Mouse (Mus musculus): Measurements from ENCODE around the gene Asgr1. TPM values are rescaled to one million over a fixed set of nuclear protein-coding genes. Genes with fewer than 3 reads are reported as not detected.

Gene Asgr1
- polyA plus RNA-seq, 1 experiment from 2014 or later, result 0.58 TPM

- under 1% methylated on average over 25 of the region's 25 CpGs for WGBS
- no peaks in the 10 kb centered on the region for H3K9me3 ChIP-seq (replicated peaks)
- peak; percentile 83 for DNase-seq (ENCODE audit: low spot score)
- no peaks in the 10 kb centered on the region for H3K27me3 ChIP-seq (ENCODE audit: low read depth, poor library complexity, severe bottlenecking)
- H3K4me3 ChIP-seq, result peak overlapping the region; percentile 77
- peak overlapping the region; percentile 96 for H3K27ac ChIP-seq (replicated peaks)
- peaks cover 9% of the 10 kb centered on the region for H3K36me3 ChIP-seq
- H3K4me1 ChIP-seq, result peaks cover 92% of the 10 kb centered on the region
These were observed 35.5 kb upstream of the Asgr1 start for GRCm38 (mm10) chr11:70018131-70018990.

GRCm38 (mm10) chr11:70019495-70020021, 34.3 kb upstream of the Asgr1 start:
- Histone ChIP-seq H3K4me3 (peak overlapping the region; percentile 77), H3K27me3 (ENCODE audit: low read depth, poor library complexity, severe bottlenecking) (no peaks in the 10 kb centered on the region), H3K4me1 (peaks cover 92% of the 10 kb centered on the region), H3K9me3 (replicated peaks) (no peaks in the 10 kb centered on the region), H3K27ac (replicated peaks) (peak overlapping the region; percentile 96), H3K36me3 (no peaks in the 10 kb centered on the region)
- no peak for DNase-seq (ENCODE audit: low spot score)
- 6% methylated on average over 2 of the region's 2 CpGs for WGBS

GRCm38 (mm10) chr11:70020022-70020631, 33.8 kb upstream of the Asgr1 start:
- WGBS, result 15% methylated on average over 8 of the region's 8 CpGs
- Histone ChIP-seq H3K27ac (replicated peaks) (peak overlapping the region; percentile 96), H3K36me3 (no peaks in the 10 kb centered on the region), H3K27me3 (ENCODE audit: low read depth, poor library complexity, severe bottlenecking) (no peaks in the 10 kb centered on the region), H3K4me1 (peaks cover 92% of the 10 kb centered on the region), H3K4me3 (peak overlapping the region; percentile 77), H3K9me3 (replicated peaks) (no peaks in the 10 kb centered on the region)
- no peak for DNase-seq (ENCODE audit: low spot score)

- Histone ChIP-seq H3K4me1 (peaks cover 92% of the 10 kb centered on the region), H3K4me3 (peak overlapping the region; percentile 77), H3K9me3 (replicated peaks) (no peaks in the 10 kb centered on the region)
These were observed 33.1 kb upstream of the Asgr1 start for GRCm38 (mm10) chr11:70020731-70021263.

GRCm38 (mm10) chr11:70021264-70022132, 32.4 kb upstream of the Asgr1 start:
- H3K27me3 ChIP-seq (ENCODE audit: low read depth, poor library complexity, severe bottlenecking), result no peaks in the 10 kb centered on the region
- H3K4me1 ChIP-seq, result peaks cover 94% of the 10 kb centered on the region
- H3K27ac ChIP-seq (replicated peaks), result peak overlapping the region; percentile 96
- peak overlapping the region; percentile 77 for H3K4me3 ChIP-seq
- DNase-seq (ENCODE audit: low spot score), result peak; percentile 100
- 2% methylated on average over 38 of the region's 40 CpGs for WGBS
- H3K9me3 ChIP-seq (replicated peaks), result no peaks in the 10 kb centered on the region
- H3K36me3 ChIP-seq, result no peaks in the 10 kb centered on the region

More at GRCm38 (mm10) chr11:70020731-70021263, 33.1 kb upstream of the Asgr1 start:
- under 1% methylated on average over 8 of the region's 8 CpGs for WGBS
- no peaks in the 10 kb centered on the region for H3K27me3 ChIP-seq (ENCODE audit: low read depth, poor library complexity, severe bottlenecking)
- peak overlapping the region; percentile 96 for H3K27ac ChIP-seq (replicated peaks)
- peak; percentile 83 for DNase-seq (ENCODE audit: low spot score)
- no peaks in the 10 kb centered on the region for H3K36me3 ChIP-seq

GRCm38 (mm10) chr11:70023481-70024150, 30.3 kb upstream of the Asgr1 start:
- 4% methylated on average over 26 of the region's 29 CpGs for whole genome bisulfite sequencing
- H3K27ac ChIP-seq (replicated peaks), result peak overlapping the region; percentile 81
- peak; percentile 77 for DNase-seq (ENCODE audit: low spot score)
- no peaks in the 10 kb centered on the region for H3K27me3 ChIP-seq (ENCODE audit: low read depth, poor library complexity, severe bottlenecking)
- H3K4me1 ChIP-seq, result peaks cover 94% of the 10 kb centered on the region
- no peaks in the 10 kb centered on the region for H3K9me3 ChIP-seq (replicated peaks)
- H3K36me3 ChIP-seq, result no peaks in the 10 kb centered on the region
- peak overlapping the region; percentile 57 for H3K4me3 ChIP-seq

- DNase-seq (ENCODE audit: low spot score), result no peak
- Histone ChIP-seq H3K36me3 (no peaks in the 10 kb centered on the region), H3K27ac (replicated peaks) (peak overlapping the region; percentile 81), H3K4me1 (peaks cover 94% of the 10 kb centered on the region), H3K4me3 (peak overlapping the region; percentile 57), H3K9me3 (replicated peaks) (no peaks in the 10 kb centered on the region), H3K27me3 (ENCODE audit: low read depth, poor library complexity, severe bottlenecking) (no peaks in the 10 kb centered on the region)
- 12% methylated on average over 6 of the region's 6 CpGs for WGBS
These were observed 29.8 kb upstream of the Asgr1 start for GRCm38 (mm10) chr11:70024151-70024514.

- H3K9me3 ChIP-seq (replicated peaks), result no peaks in the 10 kb centered on the region
- no peaks in the 10 kb centered on the region for H3K27me3 ChIP-seq (ENCODE audit: low read depth, poor library complexity, severe bottlenecking)
- peak overlapping the region; percentile 88 for H3K27ac ChIP-seq (replicated peaks)
- peaks cover 95% of the 10 kb centered on the region for H3K4me1 ChIP-seq
- H3K4me3 ChIP-seq, result peak overlapping the region; percentile 57
- under 1% methylated on average over 19 of the region's 19 CpGs for WGBS
- DNase-seq (ENCODE audit: low spot score), result peak; percentile 75
- H3K36me3 ChIP-seq, result peaks cover 13% of the 10 kb centered on the region
These were observed 27.2 kb upstream of the Asgr1 start for GRCm38 (mm10) chr11:70026689-70027088.

GRCm38 (mm10) chr11:70027397-70027796, 26.5 kb upstream of the Asgr1 start:
- WGBS, result 42% methylated on average over 9 of the region's 9 CpGs
- no peaks in the 10 kb centered on the region for H3K27me3 ChIP-seq (ENCODE audit: low read depth, poor library complexity, severe bottlenecking)
- peak overlapping the region; percentile 88 for H3K27ac ChIP-seq (replicated peaks)
- DNase-seq (ENCODE audit: low spot score), result no peak
- peaks cover 20% of the 10 kb centered on the region for H3K36me3 ChIP-seq
- peak overlapping the region; percentile 57 for H3K4me3 ChIP-seq
- H3K9me3 ChIP-seq (replicated peaks), result no peaks in the 10 kb centered on the region
- H3K4me1 ChIP-seq, result peaks cover 88% of the 10 kb centered on the region

GRCm38 (mm10) chr11:70028401-70029129, 25.3 kb upstream of the Asgr1 start:
- Histone ChIP-seq H3K9me3 (replicated peaks) (no peaks in the 10 kb centered on the region), H3K4me3 (peak overlapping the region; percentile 57), H3K27me3 (ENCODE audit: low read depth, poor library complexity, severe bottlenecking) (no peaks in the 10 kb centered on the region), H3K4me1 (peaks cover 77% of the 10 kb centered on the region), H3K27ac (replicated peaks) (peak overlapping the region; percentile 88), H3K36me3 (peaks cover 32% of the 10 kb centered on the region)
- DNase-seq (ENCODE audit: low spot score), result no peak
- 23% methylated on average over 12 of the region's 12 CpGs for WGBS

- H3K4me3 ChIP-seq, result peak overlapping the region; percentile 57
- no peaks in the 10 kb centered on the region for H3K27me3 ChIP-seq (ENCODE audit: low read depth, poor library complexity, severe bottlenecking)
- peak overlapping the region; percentile 88 for H3K27ac ChIP-seq (replicated peaks)
- no peaks in the 10 kb centered on the region for H3K9me3 ChIP-seq (replicated peaks)
- under 1% methylated on average over 20 of the region's 20 CpGs for WGBS
- DNase-seq (ENCODE audit: low spot score), result peak; percentile 99
- peaks cover 39% of the 10 kb centered on the region for H3K36me3 ChIP-seq
- H3K4me1 ChIP-seq, result peaks cover 70% of the 10 kb centered on the region
These were observed 24.6 kb upstream of the Asgr1 start for GRCm38 (mm10) chr11:70029130-70029801.

Data from midbrain, embryonic 10.5 days (tissue).